Mouse (Mus musculus) T-helper 2 cell (primary cell): ENCODE measurements at regions not wholly inside any gene's neighbourhood (a gene's known extent, or its start where the extent isn't known, plus 50 kb on each side); places are given as distances from the start of the nearest gene placed in this dataset.

ENCODE experiments used
- in situ Hi-C: fragments of 300-600 bp; cut with MboI, MseI; formaldehyde crosslinking; loops from one replicate; pipeline ENCODE4 v1.15.1; 2025; ENCODE audit warnings: high pct_unique_total_duplicates

DNA sequence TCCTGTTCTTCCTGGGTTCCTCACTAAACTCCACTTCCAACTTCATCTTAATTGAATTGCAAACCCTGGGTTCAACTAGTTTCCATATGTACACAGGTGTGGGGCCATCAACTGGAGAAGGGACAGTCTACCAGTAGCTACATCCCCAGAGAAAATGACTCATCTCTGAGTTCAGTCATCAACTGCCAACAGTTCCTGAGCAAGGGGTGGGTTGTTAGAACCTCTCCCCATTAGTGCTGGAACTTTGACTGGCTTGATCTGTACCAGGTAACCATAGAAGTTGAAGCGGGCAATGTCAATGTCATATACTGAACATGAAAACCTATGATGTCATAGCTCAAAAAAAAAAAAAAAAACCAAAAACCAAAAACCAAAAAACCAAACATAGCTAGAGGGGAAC lies 69.8 kb downstream of the Gm21750 start:
- in situ Hi-C loops: no loop called here

DNA sequence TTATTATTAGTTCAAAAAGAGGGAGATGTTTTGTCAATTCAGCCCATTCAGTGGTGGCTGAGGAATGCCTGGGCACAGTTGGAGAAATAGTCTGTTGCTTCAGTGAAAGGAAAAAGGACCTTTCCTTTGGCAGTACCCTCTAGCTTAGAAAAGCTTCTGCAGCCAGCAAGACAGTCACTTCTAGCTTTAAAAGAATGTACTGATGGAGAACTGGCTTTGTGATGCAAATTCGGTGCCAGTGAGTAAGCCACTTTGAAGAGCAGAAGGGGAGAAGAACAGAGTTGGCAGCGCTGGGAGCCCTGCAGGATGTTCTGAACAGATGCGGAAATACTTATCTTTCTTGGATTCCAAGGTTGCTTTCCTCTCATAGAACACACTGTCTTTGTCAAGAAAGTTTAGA lies 71.1 kb downstream of the Gm21750 start:
- in situ Hi-C loops: no loop called here

DNA sequence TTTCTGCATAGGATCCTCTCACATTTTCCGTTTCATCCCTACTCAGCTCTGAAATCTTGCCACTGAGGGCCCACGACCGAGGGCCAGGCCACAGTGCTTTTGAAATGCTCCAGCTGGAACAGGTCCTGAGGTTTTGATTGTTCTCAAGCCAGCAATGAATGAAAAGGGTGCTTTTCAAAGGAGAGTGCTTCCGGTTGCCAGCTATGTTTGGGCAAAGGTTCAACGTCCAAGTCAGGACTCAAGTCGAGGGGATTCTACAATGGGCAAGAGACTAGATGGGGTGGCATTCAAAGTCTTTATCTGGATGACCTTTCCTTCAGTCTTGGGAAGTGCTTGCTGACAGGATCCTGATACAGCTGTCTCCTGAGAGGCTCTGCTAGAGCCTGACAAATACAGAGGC lies 89.8 kb downstream of the Gm21750 start:
- in situ Hi-C loops: no loop called here

DNA sequence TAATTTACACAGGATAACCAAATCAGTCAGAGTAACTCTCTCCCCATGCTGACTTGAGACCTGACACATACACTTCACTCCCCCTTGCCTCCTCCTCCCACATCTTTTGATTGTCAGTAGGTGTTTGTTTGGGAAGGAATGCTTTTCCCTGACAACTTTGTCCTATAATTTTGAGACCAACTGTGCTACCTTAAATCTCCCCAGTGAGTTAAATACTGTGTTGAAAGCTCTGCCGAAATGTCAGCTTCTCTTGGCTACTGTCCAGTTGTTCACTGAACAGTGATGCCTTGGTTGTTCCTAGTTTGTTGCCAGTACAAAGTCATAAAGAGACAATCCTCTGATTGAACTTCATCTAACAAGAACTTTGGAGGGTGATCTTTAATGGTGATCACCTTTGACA lies 99.0 kb downstream of the Gm21750 start:
- in situ Hi-C loops: no loop called here

DNA sequence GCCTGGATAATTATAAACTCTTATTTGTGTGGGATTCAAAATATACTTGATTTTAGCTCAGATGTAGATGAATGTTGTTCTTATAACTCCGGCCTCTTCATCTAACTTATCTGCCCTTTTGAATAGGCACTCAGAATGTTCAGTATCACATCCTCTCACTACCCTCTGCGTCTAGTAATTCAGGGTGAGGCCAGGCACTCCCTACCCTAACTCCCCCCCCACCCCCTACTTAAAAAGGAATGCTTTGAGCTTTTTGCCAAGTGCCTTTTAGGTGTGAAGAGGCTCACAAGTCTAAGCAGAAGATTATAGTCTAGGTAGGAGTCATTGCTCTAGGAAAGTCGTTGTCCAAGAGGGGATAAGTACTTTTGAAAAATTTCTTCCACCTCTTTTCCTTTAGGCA lies 111.9 kb downstream of the Gm21750 start:
- in situ Hi-C loops: no loop called here

DNA sequence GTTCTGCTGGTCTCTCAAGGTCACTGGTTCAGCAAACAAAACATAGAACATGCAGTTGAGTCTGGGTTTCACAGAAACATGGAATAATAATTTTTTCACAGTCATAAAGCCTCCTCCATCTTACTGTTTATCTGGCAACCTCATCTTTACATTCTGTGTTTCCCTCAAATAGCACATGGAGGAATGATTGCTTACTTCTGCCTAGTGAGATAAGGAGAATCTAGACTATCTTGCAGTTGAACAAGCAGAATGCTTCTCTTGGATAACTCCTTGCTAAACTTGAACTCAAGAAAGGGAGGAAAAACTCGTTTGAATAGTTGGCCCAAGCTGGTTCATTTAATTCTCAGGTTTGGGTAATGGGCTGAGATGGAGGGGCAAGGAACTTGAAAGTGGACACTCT lies 112.8 kb downstream of the Gm21750 start:
- in situ Hi-C loops: no loop called here

DNA sequence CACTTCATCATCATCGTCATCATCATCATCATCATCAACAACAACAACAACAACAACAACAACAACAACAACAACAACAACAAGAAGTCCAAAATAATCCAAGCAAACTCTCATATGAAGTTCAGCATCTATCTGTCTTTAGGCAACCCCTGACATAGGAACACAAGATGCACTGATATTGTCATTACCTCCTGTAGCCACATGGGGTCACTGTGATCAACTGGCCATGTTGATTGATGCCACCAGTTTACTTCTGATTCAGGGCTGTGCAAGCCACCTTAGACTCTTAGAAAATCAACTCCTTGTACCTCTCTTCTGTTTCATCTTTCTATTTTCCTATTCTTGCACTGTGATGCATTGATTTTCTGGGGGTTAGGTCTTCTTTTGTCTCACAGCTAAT lies 115.0 kb downstream of the Gm21750 start:
- in situ Hi-C loops: no loop called here

DNA sequence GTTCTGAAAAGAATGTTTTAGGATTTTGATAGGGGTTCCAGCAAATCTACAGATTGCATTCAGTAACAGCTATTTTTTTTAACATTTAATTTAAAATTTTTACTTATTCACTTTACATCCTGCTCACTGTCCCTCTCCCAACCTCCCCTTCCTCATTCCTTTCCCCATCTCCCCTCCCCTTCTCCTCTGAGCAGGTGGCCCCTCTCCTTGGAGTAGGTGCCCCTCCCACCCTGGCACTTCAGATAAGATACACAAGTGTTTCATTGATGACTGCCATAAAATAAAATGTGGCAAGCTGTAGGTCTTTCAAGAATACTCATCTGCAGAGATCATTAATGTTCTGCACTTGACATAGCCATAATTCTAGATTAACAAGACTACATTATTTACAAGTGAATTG lies 146.1 kb downstream of the Gm21750 start:
- in situ Hi-C loops: no loop called here

DNA sequence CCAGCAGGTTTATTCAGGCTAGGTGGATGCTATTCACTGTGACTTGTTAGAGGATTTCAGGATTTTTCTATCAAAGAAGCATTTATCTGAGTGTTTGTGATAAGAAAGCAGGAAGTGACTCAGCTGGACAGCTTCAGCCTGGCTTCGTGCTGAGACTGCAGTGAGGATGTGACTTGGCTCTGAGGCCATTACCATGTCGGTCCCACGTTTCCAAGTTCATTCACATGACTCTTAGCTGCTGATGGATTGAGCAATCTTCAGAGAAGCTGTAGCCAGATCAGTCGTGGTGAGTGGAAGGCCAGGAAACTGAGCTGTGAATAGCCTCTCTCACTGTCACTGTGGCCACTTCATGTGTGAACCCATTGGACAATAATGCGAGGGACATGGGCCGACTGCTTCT lies 177.9 kb downstream of the Gm21750 start:
- in situ Hi-C loops: no loop called here

DNA sequence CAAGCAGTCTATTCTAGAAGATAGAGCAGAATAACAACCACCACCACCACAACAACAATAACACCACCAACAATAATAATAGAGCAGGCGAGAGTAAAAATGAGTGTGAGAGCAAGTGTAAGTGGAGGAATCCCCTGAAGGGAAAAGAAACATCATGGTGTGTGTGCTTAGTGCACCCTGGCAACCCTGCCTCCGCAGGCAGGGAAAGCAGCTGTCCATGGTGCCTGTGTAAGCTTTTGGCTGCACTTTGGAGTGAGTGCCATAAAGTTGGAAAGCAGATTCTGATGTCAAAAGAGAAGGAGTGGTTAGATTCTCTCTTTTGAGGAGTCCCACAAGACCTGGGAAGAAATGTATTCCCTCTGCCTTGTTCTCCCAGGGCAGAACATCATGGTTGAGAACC lies 200.8 kb downstream of the Gm21750 start:
- in situ Hi-C loops: no loop called here

DNA sequence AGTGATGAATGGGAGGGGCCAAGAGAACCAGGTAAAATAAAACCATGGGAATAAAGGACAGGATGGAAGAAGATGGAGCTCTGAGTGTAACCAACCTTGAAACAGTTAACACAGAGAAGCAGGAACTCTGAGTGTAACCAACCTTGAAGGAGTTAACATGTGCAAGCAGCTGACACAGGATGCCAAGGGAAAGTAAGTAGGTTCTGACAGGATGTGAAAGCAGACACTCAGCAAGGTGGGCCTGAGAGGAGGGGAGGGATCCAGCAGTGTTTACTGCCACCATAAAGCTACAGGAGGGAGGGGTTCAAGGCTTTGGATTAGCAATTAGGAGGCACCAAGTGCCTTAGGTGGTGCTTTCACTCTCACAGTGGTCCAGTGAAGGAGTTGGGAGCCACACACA lies 213.3 kb downstream of the Gm21750 start:
- in situ Hi-C loops: no loop called here

DNA sequence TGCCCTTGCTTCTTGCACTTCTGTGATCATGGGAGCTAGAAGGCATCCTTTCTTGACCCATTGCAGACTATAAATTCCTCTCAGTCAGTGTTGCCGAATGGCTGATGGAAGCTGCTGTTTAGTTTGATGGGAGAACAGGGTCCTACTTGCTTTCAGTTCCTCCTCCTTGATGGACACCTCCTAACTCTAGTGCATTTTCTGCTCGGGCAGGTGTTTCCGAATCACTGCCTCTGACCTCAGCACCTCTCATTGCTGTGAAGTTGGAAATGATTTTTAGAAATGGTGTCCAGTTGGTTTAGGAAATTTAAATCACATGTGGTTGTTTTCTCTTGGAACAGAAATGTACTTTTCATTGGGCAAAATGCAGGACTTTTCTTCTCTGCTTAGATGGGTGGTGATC lies 214.9 kb downstream of the Gm21750 start:
- in situ Hi-C loops: no loop called here

DNA sequence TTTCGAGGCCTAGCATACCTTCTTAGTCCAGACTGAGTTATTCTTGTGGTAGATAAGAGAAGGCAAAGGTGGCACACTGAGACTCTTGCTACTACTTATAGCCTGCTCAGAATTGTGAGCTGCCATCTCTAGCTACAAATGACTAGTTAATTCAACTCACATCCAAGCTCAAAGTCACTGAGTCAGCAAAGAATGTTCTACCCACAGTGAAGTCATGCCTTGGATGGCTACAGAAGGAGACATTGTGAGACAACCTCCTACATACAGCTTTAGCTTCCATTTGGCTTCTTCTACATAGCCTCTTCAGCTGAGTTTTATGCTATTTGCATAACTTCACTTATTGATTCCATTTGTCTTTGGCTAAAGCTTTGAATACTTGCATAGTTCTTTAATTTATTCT lies 217.2 kb downstream of the Gm21750 start:
- in situ Hi-C loops: no loop called here

DNA sequence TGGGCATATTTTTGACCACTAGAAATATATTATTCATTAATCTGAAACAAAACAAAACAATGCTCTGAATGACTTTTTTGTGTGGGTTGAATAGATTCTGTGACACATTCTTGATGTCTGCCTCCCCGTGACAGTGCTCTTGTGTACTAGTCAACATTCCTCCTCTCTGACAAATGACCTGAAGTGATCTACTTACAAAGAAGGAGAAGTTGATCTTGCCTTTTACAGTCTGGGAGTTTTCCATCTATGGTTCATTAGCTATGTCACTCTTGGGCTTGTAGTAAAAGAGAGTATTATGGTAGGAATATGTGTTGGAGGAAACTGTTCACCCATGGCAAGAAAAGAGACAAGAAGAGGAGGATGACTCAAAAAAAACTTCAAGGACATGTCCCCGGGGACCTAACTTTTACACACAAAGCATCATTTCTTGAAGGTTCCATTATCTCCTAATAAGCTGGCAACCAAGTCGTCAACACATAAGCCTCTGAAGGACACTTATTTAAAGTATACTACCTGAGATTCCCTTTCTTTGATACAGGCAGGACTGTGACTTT lies 217.9 kb downstream of the Gm21750 start:
- in situ Hi-C loops: no loop called here

DNA sequence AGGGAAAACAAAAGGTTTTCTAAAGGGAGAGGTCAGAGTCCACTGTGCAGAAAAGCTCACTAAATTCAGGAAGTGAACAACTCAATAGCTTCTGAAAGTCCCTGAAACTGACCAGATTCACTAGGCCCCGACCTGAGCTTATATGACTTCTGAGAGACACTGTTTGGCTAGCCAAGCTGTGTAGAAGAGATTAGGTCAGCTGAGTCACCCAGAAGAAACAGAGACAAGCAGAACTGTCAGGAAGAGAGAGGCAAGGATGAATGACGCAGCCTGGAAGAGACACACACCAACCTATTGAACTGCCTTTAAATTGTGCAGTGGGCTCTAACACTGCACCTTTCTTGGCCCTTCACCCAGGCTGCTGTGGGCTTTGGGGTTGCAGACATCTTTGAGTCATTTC lies 230.4 kb downstream of the Gm21750 start:
- in situ Hi-C loops: no loop called here

DNA sequence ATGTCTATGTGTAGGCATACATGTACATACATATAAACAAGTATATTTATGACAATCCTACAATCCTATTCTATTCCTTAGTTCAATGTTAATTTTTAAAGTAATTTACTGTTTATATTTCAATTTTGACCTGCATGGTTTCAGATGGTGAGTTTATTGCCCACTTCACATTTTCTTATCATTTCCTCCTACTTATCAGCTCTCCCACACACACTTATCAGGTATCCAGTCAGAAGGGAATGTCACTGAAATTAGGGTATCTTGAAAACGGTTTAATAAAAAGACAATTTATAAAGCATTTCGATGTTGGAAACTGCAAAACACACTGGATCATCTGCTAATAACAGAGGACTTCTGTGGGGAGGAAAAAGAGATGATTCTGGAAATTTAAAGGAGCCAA lies 233.8 kb downstream of the Gm21750 start:
- in situ Hi-C loops: no loop called here

DNA sequence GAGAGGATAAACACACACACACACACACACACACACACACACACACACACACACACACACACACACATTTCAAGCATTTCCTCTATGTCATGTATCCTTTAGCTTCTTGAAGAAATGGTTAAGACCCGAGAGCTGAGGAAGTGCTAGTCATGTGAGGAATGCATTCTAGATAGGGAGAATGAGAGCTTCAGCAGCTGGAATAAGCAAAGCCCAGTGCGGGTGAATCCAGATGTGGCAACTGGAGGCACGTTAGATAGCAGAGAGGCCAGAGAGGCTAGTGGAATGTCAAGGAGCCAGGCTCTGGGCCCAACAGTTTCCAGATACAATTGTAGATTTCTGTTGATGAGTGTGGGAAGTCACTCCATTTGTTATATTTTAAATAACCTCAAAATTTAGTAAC lies 234.2 kb downstream of the Gm21750 start:
- in situ Hi-C loops: no loop called here

DNA sequence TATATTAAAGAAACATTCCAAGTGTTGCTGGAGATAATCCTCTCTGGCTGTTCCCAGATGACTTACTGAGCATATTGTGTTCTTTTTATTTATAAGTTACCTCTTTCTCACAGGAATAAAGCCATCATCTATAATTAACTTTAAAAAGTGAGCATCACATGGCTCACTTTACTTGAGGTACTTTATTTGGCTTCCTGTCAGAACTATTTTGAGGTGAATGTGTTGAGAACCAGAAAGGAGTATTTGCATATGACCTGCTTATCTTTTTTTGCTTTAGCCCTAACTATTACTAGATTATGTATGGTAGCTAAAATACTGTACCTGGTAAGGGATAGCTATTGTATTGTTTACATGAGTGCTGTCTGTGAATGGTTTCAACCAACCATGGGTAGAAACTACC lies 238.1 kb downstream of the Gm21750 start:
- in situ Hi-C loops: no loop called here

DNA sequence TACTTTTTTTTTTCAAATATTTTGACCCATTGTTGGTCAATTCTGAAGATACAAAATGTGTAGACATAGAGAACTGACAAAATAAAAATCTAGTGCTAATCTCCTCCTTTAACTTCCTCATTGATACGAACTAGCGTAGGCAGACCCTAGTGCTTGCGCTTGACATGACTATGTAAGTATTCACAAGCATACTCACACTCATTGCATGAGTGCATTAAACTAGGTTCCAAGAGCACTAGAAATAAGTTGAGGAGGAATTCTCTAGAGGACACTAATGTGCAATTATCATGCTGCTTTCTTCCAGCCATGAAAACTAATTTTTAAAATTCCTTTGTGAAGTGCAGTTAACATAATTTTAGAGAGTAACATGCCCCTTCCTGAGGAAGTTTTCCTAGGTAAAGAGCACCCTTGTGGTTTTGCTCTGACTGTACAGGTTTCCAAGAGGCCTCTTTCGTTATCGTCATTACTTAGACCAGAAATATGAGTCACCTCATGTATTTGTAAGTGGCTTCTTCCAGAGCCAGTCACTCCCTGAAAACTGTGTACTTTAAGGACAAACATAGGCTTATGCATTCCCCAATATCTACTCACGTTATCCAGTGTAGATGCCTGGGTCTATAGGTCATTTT lies 241.2 kb downstream of the Gm21750 start:
- in situ Hi-C loops: no loop called here

DNA sequence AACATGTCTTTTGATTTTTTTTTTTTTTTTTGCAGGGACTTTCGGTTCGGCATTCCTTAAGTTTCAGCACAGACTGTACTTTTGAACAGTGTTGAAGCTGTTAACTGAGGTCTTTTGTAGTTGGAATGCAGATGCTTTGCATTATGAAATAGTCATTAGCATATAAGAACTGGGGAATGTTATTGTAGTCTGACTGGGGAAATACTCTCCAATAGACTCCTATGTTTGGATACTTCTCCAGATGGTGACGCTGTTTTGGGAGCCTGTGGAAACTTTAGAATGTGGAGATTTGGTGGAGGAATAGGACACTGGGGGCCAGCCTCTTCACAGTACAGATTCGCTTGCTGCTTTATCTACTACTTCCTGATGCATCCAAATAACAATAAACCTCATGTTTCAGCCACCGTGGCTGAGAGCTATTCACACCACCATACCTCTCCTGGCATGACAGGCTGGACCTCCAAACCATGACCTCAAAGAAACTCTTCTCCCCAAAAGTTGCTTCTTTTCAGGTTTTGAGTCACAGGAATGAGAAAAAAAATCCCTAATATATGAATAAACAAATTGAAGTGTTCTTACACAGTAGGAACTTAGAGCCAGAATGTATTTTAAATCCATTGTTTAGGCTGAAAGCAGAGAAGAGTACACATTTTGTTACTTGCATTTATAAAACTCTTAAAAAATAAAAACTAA lies 252.9 kb downstream of the Gm21750 start:
- in situ Hi-C loops: no loop called here

DNA sequence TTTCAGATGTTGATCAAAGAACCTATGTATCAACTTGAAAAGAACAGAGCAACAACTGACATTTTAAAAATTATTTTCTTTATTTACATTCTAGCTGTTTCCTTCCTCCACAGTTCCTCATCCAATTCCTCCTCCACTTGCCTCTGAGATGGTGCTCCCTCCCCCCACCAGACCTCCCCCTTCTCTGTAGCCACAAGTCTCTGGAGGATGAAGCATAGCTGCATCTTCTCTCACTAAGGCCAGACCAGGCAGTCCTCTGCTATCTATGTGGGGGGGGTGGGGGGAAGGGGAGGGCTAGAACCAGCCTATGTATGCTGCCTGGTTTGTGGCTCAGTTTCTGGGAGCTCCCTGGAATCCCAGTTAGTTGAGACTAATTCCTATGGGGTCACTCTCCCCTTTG lies 255.0 kb downstream of the Gm21750 start:
- in situ Hi-C loops: no loop called here

DNA sequence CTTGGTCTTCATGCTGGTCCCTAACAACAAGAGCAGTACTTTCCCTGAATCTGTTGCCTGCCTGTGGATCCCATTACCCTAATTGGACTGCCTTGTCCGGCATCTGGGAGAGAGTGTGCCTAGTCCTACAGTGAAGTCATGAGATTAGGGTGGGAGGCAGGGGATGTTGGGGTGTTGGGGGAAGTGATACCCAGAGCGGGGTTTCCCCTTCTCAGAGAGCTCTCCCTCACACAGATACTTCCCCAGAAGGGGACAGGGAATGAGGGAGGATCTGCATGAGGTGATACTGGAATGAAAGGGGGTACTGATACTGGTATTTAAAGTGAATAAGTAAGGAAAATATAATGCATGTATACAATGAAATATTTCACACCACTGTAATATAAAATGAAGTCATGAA lies 270.1 kb downstream of the Gm21750 start:
- in situ Hi-C loops: no loop called here

DNA sequence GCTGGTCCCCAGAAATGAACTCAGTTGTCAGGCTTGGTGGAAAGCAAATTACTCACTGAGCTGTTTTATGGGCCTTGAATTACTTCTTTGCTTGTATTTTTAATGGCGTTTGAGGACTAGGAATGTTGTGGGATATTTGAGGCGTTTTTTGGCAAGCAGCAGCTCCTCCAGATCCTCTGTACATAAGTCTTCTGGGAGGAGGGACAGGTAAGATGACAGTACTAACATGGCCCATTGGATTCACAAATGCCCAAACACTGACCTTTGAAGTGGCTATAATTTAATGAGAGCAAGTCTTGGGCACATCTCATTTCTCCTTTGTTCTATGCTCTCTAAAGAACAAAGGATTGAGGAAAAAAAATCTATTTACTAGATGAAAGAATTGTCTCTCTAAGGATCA lies 286.3 kb downstream of the Gm21750 start:
- in situ Hi-C loops: no loop called here

DNA sequence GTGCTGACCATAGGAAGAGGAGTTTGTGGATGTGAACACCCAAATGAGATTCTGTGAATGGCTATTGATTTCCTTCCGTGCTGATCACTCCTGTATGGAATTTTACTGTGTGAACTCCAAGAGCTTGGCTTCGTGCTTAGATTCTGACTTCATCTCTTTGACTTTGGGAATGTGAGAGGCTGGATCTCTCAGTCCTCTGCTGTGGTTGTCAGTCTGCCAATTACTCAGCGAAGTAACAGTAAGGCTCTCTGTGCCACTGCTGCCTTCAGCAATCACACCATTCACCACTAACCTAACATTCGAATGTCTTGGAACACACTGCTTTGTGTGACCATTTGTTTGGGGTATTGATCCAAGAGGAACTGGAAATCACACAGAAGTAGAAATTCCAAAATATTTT lies 291.5 kb downstream of the Gm21750 start:
- in situ Hi-C loops: no loop called here
